Mouse (Mus musculus) MEL (cell line): ENCODE results near the gene Man2a2. TPM values are rescaled to one million over a fixed set of nuclear protein-coding genes. Genes with fewer than 3 reads are reported as not detected.
A peak's percentile ranks its signal among the peaks of the same experiment; 100 is the strongest.

Experiments used
- DNase-seq: peaks from one replicate; pipeline ENCODE4 v3.0.0; 2011; ENCODE audit warnings: low read depth, low spot score
- H3K27ac ChIP-seq: 2 replicates; pipeline ENCODE4 v1.5.1; 2012; ENCODE audit warnings: low read depth, mild to moderate bottlenecking, control low read depth, low read length, moderate library complexity; ENCODE audit not compliant: control insufficient read depth
- H3K27me3 ChIP-seq, 2 experiments: fragments of 150-350 bp in 1 of 2; sonication (generic) in 1 of 2; 2 replicates each; pipeline ENCODE4 v1.6.1; 2012; ENCODE audit warnings: low read length in 2 of 2, mild to moderate bottlenecking in 2 of 2, improper control_type of control experiment in 1 of 2, moderate library complexity in 1 of 2; ENCODE audit not compliant: insufficient read depth in 2 of 2, control insufficient read depth in 1 of 2
- H3K36me3 ChIP-seq, 2 experiments: 2 replicates each; pipeline ENCODE4 v1.6.1; 2012 to 2014; ENCODE audit warnings: low read length in 2 of 2, improper control_type of control experiment in 1 of 2, inconsistent platforms in 1 of 2, mild to moderate bottlenecking in 1 of 2; ENCODE audit not compliant: insufficient read depth in 2 of 2, control insufficient read depth in 1 of 2
- H3K4me1 ChIP-seq, 2 experiments: fragments of 150-350 bp in 1 of 2; sonication (generic) in 1 of 2; 2 replicates each; pipeline ENCODE4 v1.6.1; 2012; ENCODE audit warnings: low read length in 2 of 2, improper control_type of control experiment in 1 of 2, mild to moderate bottlenecking in 1 of 2; ENCODE audit not compliant: insufficient read depth in 2 of 2, control insufficient read depth in 1 of 2
- H3K4me3 ChIP-seq, 2 experiments: fragments of 150-350 bp in 1 of 2; sonication (generic) in 1 of 2; 2 replicates each; pipeline ENCODE4 v1.5.1; 2012; ENCODE audit warnings: low read depth in 2 of 2, low read length in 2 of 2, mild to moderate bottlenecking in 2 of 2, moderate library complexity in 2 of 2, control low read depth in 1 of 2, improper control_type of control experiment in 1 of 2; ENCODE audit not compliant: control insufficient read depth in 1 of 2, insufficient read depth in 1 of 2
- H3K79me2 ChIP-seq: 2 replicates; pipeline ENCODE4 v1.6.1; 2012; ENCODE audit warnings: mild to moderate bottlenecking, low read length, moderate library complexity; ENCODE audit not compliant: control insufficient read depth, poor library complexity, insufficient read depth
- H3K9ac ChIP-seq: 2 replicates; pipeline ENCODE4 v1.6.1; 2012; ENCODE audit warnings: low read depth, mild to moderate bottlenecking, control low read depth, low read length, moderate library complexity; ENCODE audit not compliant: control insufficient read depth, poor library complexity, severe bottlenecking
- H3K9me3 ChIP-seq: fragments of 150-350 bp; sonication (generic); replicated peaks from 2 replicates; pipeline ENCODE4 v1.6.1; 2012; ENCODE audit warnings: mild to moderate bottlenecking, low read length, improper control_type of control experiment, moderate library complexity; ENCODE audit not compliant: insufficient read depth
- BHLHE40 ChIP-seq: IDR thresholded peaks from 2 replicates; pipeline ENCODE4 v1.6.1; 2012; ENCODE audit warnings: low read depth, mild to moderate bottlenecking, inconsistent platforms, low read length, improper control_type of control experiment, borderline replicate concordance
- CTCF ChIP-seq, 3 experiments: IDR thresholded peaks in 2 of 3; conservative IDR thresholded peaks in 1 of 3; 2 replicates each; pipeline ENCODE4 v1.5.1; 2011 to 2012; ENCODE audit warnings: low read length in 3 of 3, low read depth in 2 of 3, mild to moderate bottlenecking in 2 of 3, improper control_type of control experiment in 1 of 3, inconsistent platforms in 1 of 3, mixed read lengths in 1 of 3, moderate library complexity in 1 of 3; ENCODE audit not compliant: control insufficient read depth in 1 of 3, insufficient read depth in 1 of 3, poor library complexity in 1 of 3, severe bottlenecking in 1 of 3
- ELF1 ChIP-seq: IDR thresholded peaks from 2 replicates; pipeline ENCODE4 v1.6.1; 2014; ENCODE audit warnings: low read depth, mild to moderate bottlenecking, inconsistent platforms, low read length, improper control_type of control experiment, moderate library complexity
- EP300 ChIP-seq, 2 experiments: IDR thresholded peaks; 2 replicates each; pipeline ENCODE4 v1.6.1; 2011; ENCODE audit warnings: improper control_type of control experiment in 2 of 2, low read length in 2 of 2, low read depth in 1 of 2, mild to moderate bottlenecking in 1 of 2
- ETS1 ChIP-seq: IDR thresholded peaks from 2 replicates; pipeline ENCODE4 v1.6.1; 2012; ENCODE audit warnings: low read depth, mild to moderate bottlenecking, inconsistent platforms, low read length, improper control_type of control experiment, moderate library complexity
- GATA1 ChIP-seq: IDR thresholded peaks from 2 replicates; pipeline ENCODE4 v1.6.1; 2011; ENCODE audit warnings: low read depth, low read length, improper control_type of control experiment
- HCFC1 ChIP-seq: IDR thresholded peaks from 2 replicates; pipeline ENCODE4 v1.6.1; 2012; ENCODE audit warnings: low read depth, mild to moderate bottlenecking, inconsistent platforms, low read length, improper control_type of control experiment, moderate library complexity
- JUND ChIP-seq: IDR thresholded peaks from 2 replicates; pipeline ENCODE4 v1.6.1; 2011; ENCODE audit warnings: low read depth, mild to moderate bottlenecking, improper control_type of control experiment, low read length
- KAT2A ChIP-seq: conservative IDR thresholded peaks from 2 replicates; pipeline ENCODE4 v1.6.1; 2012; ENCODE audit warnings: low read depth, low read length, improper control_type of control experiment, inconsistent platforms
- MAFK ChIP-seq: IDR thresholded peaks from 2 replicates; pipeline ENCODE4 v1.6.1; 2011; ENCODE audit warnings: low read depth, mild to moderate bottlenecking, low read length, improper control_type of control experiment, borderline replicate concordance
- MAX ChIP-seq: IDR thresholded peaks from 2 replicates; pipeline ENCODE4 v1.6.1; 2011; ENCODE audit warnings: low read length, improper control_type of control experiment
- MXI1 ChIP-seq: IDR thresholded peaks from 2 replicates; pipeline ENCODE4 v1.6.1; 2011; ENCODE audit warnings: mild to moderate bottlenecking, low read depth, low read length, improper control_type of control experiment
- MYB ChIP-seq: IDR thresholded peaks from 2 replicates; pipeline ENCODE4 v1.6.1; 2011; ENCODE audit warnings: mild to moderate bottlenecking, low read depth, low read length, improper control_type of control experiment
- MYC ChIP-seq: IDR thresholded peaks from 2 replicates; pipeline ENCODE4 v1.6.1; 2011; ENCODE audit warnings: low read depth, mild to moderate bottlenecking, low read length, improper control_type of control experiment, moderate library complexity
- RAD21 ChIP-seq: IDR thresholded peaks from 2 replicates; pipeline ENCODE4 v1.6.1; 2011; ENCODE audit warnings: mild to moderate bottlenecking, low read depth, low read length, improper control_type of control experiment
- RCOR1 ChIP-seq: IDR thresholded peaks from 2 replicates; pipeline ENCODE4 v1.6.1; 2012; ENCODE audit warnings: low read depth, mild to moderate bottlenecking, inconsistent platforms, low read length, improper control_type of control experiment
- SIN3A ChIP-seq: IDR thresholded peaks from 2 replicates; pipeline ENCODE4 v1.6.1; 2012; ENCODE audit warnings: low read length, improper control_type of control experiment, inconsistent platforms
- TCF12 ChIP-seq: IDR thresholded peaks from 2 replicates; pipeline ENCODE4 v1.6.1; 2014; ENCODE audit warnings: low read depth, mild to moderate bottlenecking, inconsistent platforms, low read length, improper control_type of control experiment, moderate library complexity
- USF2 ChIP-seq, 2 experiments: IDR thresholded peaks; 2 replicates each; pipeline ENCODE4 v1.6.1; 2011 to 2012; ENCODE audit warnings: improper control_type of control experiment in 2 of 2, low read length in 2 of 2, borderline replicate concordance in 1 of 2, inconsistent platforms in 1 of 2, low read depth in 1 of 2, mild to moderate bottlenecking in 1 of 2; ENCODE audit not compliant: insufficient read depth in 1 of 2
- ZKSCAN1 ChIP-seq: IDR thresholded peaks from 2 replicates; pipeline ENCODE4 v1.6.1; 2012; ENCODE audit warnings: low read depth, mild to moderate bottlenecking, inconsistent platforms, low read length, improper control_type of control experiment, moderate library complexity
- ZNF384 ChIP-seq: IDR thresholded peaks from 2 replicates; pipeline ENCODE4 v1.6.1; 2012; ENCODE audit warnings: low read depth, mild to moderate bottlenecking, inconsistent platforms, low read length, improper control_type of control experiment
- polyA plus RNA-seq, 2 experiments: library from polyadenylated mRNA; stranded (reverse) in 1 of 2; unstranded in 1 of 2; fragments of >175 nt in 1 of 2; fragments of >200 nt in 1 of 2; gene quantifications; 2 replicates each; pipeline versions ENCODE4 v1.2.1 to v1.2.4; 2012; ENCODE audit warnings: low replicate concordance in 2 of 2, low read depth in 1 of 2; ENCODE audit not compliant: insufficient read length in 2 of 2, insufficient read depth in 1 of 2, missing spikeins in 1 of 2
- total RNA-seq: library from RNA; depleted of rRNA; stranded (reverse); fragments of 300-350 nt; gene quantifications from 2 replicates; pipeline ENCODE4 v1.2.3, GENCODE M21; 2012

Man2a2 gene
- total and polyA plus RNA-seq, 3 experiments = 19.2 to 38.6 TPM; not detected in 1

GRCm38 (mm10) chr7:80416969-80417368 is 45.8 kb upstream of the Man2a2 start:
- Histone ChIP-seq H3K36me3 (peaks cover 0 to 41% of the 10 kb centered on the region in 2 experiments; a peak in 2 of 4 replicates), H3K27ac (peak overlapping the region; percentile 65), H3K79me2 (no peaks in the 10 kb centered on the region), H3K9ac (0 out of 2 replicates have a peak overlapping the region, but pooled peaks have one; percentile 9), H3K9me3 (no peaks in the 10 kb centered on the region), H3K27me3 (no peaks in the 10 kb centered on the region), H3K4me1 (peaks cover 17 to 51% of the 10 kb centered on the region in 2 experiments), H3K4me3 (no peak overlapping the region)
- peak; percentile 74 for DNase-seq
- TF ChIP-seq RCOR1 = peak; percentile 61; the same call in 1 of the 2 replicates
- TF ChIP-seq ETS1 = peak; percentile 98
- TF ChIP-seq MYC = no peak
- TF ChIP-seq ZNF384 = no peak
- no peak for TF ChIP-seq USF2 (IDR thresholded peaks at IDR 0.05; ENCODE audit: borderline replicate concordance in 1 of 2, insufficient read depth in 1 of 2, low read depth in 1 of 2, low read length in 2 of 2)
- TF ChIP-seq SIN3A = peak; percentile 53; the same call in 1 of the 2 replicates
- peak; percentile 82 for TF ChIP-seq GATA1
- peak; percentile 78 to 80 for TF ChIP-seq EP300 (IDR thresholded peaks at IDR 0.05; ENCODE audit: low read depth in 1 of 2, low read length in 2 of 2)
- no peak for TF ChIP-seq JUND
- TF ChIP-seq MYB = no peak
- TF ChIP-seq BHLHE40 = peak; percentile 26; the same call in 1 of the 2 replicates
- TF ChIP-seq HCFC1 = 0 out of 2 replicates have a peak, but pooled peaks have one; percentile 23
- TF ChIP-seq MAFK = peak; percentile 51; the same call in 1 of the 2 replicates
- 0 out of 2 replicates have a peak, but pooled peaks have one; percentile 32 for TF ChIP-seq TCF12
- no peak for TF ChIP-seq ZKSCAN1
- 0 out of 2 replicates have a peak, but pooled peaks have one; percentile 36 for TF ChIP-seq MAX
- TF ChIP-seq RAD21 = no peak
- no peak for TF ChIP-seq KAT2A

GRCm38 (mm10) chr7:80414303-80414855 is 43.2 kb upstream of the Man2a2 start:
- no peaks in the 10 kb centered on the region for H3K9me3 ChIP-seq
- H3K36me3 ChIP-seq = peaks cover 0 to 25% of the 10 kb centered on the region in 2 experiments; a peak in 2 of 4 replicates
- no peak overlapping the region for H3K9ac ChIP-seq
- peaks cover 14 to 35% of the 10 kb centered on the region in 2 experiments for H3K4me1 ChIP-seq
- no peak overlapping the region for H3K4me3 ChIP-seq
- no peak for DNase-seq
- TF ChIP-seq ELF1 (no peak), EP300 (IDR thresholded peaks at IDR 0.05; ENCODE audit: low read depth in 1 of 2, low read length in 2 of 2) (no peak), MYC (no peak), CTCF (IDR thresholded peaks at IDR 0.05 in 2 of 3, conservative IDR thresholded peaks at IDR 0.05 in 1 of 3; ENCODE audit: control insufficient read depth in 1 of 3, insufficient read depth in 1 of 3, low read depth in 2 of 3, low read length in 3 of 3, poor library complexity in 1 of 3, severe bottlenecking in 1 of 3) (no peak), MXI1 (no peak), MAX (no peak)
- no peak overlapping the region for H3K27ac ChIP-seq
- no peaks in the 10 kb centered on the region for H3K27me3 ChIP-seq
- H3K79me2 ChIP-seq = no peaks in the 10 kb centered on the region
